Mouse (Mus musculus): ENCODE data around the gene Olfr1104.

GRCm38 (mm10) chr2:87026980-87027379, at the start of gene Olfr1104:
- TF ChIP-seq CTCF (IDR thresholded peaks at IDR 0.05; ENCODE audit: low read depth) (no peak), EP300 (IDR thresholded peaks at IDR 0.05; ENCODE audit: low read depth) (no peak)
